Mouse (Mus musculus) mouse embryonic stem cell (cell line): ENCODE measurements around the gene Usp36.

Source experiments
- in situ Hi-C, 2 experiments: fragments of 300-500 bp; cut with MboI; formaldehyde crosslinking; loops; 1 replicate in 1 of 2; 3 replicates in 1 of 2; pipeline ENCODE4 v1.14.3; 2019 to 2020; ENCODE audit warnings: low sequenced_read_pairs in 2 of 2, low pct_unique_long_range_greater_than_20kb in 1 of 2, mixed read lengths in 1 of 2; ENCODE audit not compliant: unreplicated experiment in 1 of 2

The Usp36 gene

DNA sequence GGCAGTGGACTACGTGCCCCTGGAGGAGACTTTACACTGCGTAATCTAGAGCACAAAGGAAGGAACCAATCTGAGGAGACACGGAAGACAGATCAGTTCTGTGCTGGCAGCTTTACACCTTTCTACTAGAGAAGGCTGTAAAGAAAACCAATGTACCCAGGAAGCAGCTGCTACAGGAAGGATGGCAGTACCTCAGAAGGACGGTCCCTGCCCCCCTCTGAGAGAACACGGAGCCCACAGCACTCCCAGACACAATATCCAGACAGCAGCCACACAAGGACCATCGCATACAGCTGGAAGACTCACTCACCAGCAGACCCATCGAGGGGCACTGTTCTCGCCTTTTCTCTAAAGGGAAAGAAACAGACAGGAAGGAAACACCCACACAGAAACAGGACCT lies 30.0 kb downstream of the Usp36 start:
- in situ Hi-C loops: no loop called here

DNA sequence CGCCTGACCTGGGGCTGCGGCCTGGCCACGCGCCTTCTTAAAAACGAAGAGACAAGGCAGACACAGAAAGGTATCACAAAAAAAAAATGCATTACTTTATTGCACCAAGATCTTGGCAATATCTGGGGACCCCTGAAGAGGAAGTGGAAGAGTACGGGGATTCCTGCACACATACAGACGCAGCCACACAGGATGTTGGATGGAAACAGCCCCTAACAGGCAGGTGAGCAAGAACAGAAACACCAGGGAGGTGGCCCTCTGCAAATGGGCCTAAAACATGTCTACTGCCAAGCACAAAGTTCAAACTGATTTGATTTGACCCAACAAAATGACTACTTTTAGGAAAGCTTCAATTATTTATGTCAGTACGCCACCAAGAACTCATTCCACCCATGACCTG lies 30.5 kb downstream of the Usp36 start:
- in situ Hi-C loops: no loop called here

DNA sequence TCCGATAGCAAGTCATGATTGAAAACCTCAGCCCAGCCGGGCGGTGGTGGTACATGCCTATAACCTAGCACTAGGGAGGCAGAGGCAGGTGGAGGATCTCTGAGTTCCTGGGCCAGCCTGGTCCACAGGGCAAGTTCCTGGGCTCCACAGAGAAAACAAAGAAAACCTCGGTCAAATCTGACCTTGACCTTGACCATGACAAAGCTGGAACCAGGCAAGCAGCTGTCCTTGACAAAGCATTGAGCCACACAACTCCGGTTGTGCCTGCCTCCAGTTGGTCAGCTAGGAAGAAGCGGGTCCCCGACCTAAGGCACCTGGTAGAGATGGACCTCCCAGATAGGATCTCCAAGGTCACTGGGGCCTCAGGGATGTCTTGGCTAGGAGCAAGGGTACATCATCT lies 33.7 kb downstream of the Usp36 start:
- in situ Hi-C loops: no loop called here

DNA sequence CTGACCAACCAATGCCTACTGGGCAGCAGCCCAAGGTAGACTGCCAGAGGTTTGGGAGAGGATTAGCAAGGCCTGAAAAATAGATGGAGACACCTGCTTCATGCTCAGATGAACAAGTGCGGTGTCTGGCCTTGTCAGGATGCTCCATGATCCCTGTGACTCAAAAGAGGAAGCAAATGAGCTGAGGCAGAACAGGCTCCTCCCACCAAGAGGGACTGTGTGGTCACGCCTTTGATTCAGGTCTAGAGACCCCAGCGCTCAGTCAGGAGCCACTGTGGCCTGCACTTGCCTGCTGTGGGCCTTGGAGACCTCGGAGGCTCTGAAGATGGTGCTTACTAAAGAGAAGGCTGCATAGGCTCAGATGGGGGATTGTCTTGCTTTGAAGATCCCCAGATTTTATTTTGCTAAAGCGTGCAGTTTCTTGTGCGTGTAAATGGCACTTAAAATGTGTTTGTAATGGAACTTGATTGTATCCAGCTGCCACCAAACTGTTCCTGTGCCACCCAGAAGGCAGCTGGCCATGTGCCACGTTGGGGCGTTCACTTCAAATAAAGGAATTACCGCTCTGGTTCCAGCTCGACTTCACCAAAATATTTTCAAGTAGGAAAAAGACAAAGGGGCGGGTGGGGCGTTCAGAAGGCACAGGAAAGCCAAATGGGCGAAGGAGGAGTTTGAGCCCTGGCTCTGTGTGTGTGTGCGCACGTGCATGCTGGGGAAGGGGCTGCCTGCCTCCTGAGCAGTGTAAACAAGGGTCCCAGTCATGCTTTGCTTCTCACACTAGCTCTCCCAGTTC lies 35.7 kb downstream of the Usp36 start:
- in situ Hi-C loops: no loop called here

DNA sequence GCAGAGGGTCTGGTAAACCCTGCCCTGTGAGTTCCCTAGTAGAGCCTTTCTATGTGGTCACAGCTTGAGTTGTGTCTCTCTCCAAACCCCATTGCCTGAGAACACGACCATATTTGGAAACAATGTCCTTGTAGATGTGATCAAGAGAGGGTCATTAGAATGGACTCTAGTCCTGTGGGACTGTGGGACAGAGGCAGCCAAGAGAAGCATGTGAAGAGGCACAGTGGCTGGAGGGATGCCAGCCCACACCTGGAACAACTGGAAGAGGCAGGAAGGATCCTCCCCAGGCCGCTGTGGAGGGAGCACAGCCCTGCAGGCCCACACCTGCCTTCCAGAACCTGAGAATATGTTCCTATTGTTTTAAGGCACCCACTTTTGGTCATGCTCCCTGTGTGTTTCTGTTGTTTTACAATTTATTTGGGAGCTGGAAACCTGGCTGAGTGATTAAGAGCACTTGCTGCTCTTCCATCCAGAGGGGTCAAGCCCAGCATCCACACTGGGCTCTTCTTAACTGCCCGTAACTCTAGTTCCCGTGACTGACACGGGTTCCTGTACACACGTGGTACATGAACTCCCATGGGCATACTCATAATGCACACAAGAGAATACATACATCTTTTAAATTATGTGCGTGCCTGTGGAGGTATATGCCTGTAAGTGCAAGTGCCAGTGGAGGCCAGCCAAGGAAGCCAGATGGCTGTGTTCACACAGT lies 36.4 kb downstream of the Usp36 start:
- in situ Hi-C loops: no loop called here

DNA sequence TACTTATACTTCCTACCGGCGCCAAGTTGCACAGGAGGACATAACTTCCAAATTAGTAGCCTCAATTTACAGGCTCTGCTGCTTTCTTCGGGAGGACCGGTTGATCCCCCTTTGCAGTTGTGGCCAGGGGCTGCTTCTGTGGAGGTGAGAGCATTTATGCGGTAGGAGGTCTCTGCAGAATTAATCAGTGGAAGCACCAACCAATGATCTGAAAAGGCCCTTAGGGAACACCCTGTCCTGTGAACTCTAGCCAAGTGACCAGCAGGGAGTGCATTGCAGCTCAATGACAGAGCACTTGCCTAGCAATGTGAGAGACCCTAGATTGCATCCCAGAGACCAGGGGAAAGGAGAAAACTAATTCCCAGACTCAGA lies 41.0 kb downstream of the Usp36 start:
- in situ Hi-C loops: no loop called here

DNA sequence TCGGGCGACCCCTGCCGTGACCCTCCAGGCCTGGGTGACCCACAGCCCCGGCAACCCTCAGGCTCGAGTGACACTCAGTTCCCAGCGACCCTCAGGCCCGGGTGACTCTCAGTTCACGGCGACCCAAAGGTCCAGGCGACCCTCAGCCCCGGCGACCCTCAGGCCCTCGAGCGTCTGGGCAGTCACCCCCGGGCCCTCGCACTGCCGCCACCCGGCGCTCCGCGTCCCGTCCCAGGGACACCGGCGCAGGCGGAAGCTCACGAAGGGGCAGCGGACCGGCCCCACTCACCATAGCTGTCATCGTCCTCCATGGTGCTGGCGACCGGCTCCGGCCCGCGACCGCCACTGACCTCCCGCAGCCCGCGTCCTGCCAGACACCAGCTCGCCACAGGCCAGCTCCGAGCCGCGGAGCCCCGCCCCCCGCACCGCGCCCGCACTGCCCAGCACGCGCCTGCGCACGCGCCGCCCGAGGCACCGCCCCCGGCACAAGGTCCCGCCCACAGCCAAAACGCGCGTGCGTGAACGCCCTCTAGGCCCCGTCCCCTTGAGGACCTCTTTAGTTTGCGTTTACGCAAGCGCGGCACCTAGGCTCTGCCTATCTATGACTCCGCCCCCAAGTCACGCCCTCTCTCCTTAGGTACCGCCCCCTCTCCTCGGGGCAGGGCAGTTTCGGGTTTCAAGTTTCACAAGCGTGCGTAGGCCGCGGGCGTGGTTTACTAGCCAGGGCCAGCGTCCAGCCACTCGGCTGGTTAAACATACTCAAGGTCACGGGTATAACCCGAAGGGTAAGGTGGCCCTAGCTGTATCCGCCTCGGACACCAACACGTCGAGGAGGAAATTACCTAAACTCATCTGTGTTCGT lies 41.7 kb downstream of the Usp36 start, which contains the start of gene Cyth1:
Gene Cyth1 (minus strand): TSS at position 443 of the 862 bp plus-strand sequence.
- in situ Hi-C loops: no loop called here

DNA sequence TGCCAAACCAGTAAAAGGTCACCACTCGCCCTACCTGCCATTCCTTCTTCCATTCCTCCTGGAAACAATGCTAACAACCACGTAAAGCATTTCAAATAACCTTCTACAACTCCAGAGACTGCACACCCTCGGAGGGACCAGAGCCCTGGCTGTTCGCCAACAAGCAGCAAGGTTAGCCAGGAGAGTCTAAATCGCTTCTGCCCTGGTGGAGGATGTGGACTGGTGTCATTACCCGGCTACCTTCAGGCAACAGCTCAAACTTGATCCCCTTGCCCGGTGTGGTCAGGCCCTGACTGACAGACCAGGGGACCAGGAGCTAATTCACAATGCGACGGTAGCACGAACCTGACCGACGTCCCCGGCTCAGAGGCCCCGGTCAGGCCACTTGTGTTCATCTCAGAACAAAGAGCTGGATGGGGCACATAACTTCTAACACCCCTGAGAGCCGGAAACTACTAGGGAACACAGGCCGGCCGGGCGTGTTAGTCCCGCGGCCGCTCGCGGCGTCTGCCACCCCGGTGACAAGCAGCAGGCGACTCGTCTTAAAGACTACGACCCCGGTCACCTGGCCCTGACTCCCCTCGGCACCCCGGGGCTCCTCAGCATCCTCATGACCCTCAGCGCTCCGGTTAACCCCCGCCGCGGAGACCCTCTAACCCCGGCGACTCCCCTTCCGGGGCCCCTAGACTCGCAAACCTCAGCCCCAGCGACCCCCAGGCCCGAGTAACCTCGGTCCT lies 42.5 kb downstream of the Usp36 start:
- in situ Hi-C loops: no loop called here

DNA sequence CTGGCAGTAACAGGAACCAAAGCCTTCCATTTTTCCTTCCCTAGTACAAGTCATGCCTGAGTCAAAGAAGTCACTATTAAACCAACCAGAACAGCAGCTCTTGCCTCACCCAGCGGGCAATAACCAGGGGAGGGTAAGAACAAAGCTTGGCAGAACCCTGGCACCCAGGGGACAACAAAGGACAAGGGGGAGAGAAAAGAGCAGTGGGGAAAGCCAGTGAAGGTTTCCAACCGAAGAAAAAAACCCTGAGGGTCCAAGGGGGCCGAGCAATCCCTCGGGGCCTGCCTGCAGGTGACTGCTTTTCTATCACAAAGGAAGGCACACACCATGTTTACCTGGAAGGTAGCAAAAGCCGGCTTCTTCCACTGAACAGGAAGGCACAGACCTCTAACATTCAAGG lies 43.3 kb downstream of the Usp36 start:
- in situ Hi-C loops: no loop called here

DNA sequence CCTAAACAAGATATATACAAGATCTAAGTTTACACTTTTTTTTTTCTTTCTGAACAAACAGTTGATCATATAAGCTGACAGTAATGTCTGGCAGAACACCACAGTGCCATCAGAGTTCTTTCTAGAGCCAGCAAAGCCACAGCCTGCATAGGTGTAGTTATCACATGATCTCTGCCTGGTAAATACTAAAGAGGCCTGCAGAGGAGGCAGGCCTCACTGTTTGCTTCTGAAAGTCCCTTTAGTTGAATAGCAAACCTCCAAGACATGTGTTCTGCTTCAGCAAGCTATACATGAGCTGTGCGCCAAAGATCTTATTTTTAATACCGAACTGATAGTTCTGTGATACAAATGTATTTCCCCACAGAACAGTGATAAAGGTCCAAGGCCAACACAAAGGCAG lies 44.9 kb downstream of the Usp36 start:
- in situ Hi-C loops: no loop called here

DNA sequence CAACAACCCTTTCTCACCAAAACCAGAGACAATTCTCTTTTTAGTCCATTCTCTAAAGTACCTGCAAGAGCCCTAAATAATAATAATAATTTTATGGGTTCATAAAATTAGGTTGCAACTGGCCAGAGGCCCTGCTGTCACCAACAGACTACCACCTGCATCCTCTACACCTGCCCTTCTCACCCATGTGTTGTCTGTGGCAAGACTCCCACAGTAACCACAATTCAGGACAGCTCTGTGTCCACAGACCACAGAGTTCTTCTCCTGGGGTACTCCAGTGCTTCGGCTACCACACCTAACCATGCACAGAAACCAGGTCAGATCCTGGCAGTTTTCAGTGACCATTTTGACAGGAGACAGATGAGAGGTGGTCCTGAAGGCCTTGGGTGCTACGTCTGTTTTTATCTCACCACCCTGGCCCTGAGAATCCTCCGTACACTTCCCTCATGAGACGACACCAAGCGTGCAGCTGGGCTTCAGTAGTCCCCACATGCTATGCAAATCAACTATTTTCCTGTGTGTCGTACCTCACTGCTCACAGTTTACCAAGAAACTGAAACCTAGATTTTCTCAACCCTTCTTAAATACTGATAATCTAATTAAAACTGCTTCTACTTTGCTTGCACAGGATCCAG lies 46.3 kb downstream of the Usp36 start:
- in situ Hi-C loops: no loop called here

DNA sequence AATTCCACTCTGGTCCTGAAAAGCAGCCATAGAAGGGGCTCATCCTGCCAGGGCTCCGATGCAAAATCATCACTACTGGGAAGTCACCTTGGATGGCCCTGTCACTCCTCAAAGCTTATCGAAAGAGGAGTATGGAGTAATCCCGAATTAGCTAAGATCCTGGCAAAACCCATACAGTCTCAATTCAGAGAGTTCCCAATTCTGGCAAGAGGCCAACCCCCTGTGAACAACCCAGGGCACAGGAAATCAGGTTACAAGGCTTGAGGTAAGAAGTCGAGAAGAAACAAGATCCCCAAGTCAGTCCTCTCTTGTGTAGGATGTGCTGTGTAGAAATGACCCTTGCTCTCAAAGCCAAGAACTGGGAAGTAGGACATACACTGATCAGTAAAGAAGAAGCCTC lies 47.5 kb downstream of the Usp36 start:
- in situ Hi-C loops: no loop called here

DNA sequence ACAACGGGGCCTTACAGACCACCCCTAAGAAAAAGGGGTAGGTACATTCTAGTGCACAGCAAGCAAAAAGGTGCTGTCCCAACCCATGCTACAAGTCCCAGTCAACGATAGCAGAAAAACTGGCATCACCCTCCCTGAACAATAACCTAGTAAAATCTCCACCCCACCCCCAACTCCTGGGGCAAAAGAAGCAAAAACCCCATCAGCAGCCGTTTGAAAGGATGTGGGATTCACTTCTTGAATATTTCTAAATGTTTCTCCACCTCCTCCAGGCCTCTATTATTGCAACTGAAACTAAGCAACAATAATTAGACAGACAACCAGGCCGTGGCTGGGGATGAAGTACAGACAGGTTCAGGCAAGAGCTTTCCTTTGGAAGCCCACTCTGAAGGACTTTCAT lies 49.7 kb downstream of the Usp36 start:
- in situ Hi-C loops: no loop called here

DNA sequence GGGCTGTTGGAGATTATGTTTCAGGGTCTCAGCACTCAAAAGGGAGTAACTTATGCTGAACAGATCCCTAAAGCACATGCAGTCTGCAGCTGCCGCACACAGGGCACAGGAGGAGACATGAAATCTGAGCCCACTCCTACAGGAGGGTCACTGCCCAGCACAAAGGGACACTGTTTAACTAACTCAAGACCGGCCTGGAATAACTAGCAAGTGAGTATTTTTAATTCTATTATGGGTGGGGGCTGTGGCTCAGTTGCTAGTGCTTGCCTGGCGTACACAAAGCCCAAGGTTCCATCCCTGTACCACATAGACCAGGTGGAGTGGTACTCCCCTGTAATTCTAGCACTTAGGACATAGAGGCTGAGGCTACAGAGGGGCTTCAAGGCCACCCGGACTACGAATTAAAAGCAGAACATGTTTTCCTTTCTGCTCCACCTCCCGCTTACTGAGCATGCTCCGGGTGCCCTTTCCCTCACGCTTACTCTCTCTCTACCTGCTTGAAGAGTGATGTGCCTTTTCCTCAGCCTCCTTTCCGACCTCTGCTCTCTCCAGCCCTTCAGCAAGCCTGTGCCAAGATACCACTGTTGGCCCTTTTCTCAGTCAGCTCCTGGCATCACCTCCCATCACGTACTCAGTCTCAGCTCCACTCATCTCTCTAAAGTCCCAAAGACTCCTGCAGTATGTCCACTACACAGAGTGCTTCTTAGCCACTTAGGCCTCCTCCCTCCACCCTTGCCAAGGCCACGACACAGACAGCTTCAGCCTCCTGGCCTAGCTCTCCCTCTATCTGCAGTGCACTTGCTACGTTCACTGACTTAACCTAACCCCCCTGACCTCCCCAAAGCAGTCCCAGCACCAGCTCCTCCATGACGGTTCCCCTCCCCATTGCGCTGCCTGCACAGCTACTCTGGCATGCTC lies 50.5 kb downstream of the Usp36 start:
- in situ Hi-C loops: no loop called here

DNA sequence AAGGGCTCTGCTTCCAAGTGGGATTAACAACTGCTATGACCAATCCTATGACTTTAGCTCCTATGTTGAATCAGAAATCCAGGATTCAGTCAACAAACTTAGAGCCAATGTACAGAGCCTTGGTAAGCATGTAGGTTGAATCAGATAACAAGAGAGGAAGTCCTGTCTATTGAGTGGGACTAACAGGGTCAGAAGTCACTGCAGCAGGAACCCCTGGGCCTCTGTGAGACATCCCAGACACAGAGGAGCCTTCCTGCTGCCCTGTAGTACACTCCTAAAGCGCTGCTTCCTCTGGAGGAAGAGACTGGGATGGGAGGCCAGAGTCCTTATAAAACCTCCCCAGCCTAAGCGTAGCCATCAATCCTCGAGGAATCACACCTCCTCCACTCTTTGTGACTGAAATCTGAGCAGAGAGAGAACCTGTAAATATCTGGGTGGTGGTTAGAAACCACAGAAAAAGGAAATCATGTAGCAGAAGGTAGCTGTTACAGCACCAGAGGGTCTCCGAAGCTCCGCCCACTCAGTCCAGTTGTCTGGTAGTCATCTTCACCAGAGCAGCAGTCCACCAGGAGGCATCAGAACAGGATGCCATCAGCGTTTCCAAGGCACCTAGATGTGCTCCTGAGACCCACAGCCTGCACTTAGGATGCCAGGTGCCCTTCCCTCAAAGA lies 53.4 kb downstream of the Usp36 start:
- in situ Hi-C loops: no loop called here

DNA sequence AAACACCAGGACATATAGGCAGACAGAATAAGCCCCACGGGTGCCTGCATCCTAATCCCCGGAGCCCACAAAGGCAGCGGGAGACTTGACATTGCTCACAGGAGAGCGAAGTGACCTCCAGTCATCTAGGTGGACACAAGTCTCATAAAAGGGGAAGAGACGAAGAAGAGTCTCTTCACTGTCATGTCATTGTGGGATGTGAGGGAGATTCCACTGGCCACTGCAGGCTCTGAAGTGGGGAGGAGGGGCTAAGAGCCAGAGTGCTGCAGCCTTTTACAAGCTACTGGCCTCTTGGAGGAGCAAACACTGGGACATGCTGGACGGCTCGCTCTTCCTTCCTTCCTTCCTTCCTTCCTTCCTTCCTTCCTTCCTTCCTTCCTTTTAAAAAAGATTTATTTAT lies 55.1 kb downstream of the Usp36 start:
- in situ Hi-C loops: no loop called here

DNA sequence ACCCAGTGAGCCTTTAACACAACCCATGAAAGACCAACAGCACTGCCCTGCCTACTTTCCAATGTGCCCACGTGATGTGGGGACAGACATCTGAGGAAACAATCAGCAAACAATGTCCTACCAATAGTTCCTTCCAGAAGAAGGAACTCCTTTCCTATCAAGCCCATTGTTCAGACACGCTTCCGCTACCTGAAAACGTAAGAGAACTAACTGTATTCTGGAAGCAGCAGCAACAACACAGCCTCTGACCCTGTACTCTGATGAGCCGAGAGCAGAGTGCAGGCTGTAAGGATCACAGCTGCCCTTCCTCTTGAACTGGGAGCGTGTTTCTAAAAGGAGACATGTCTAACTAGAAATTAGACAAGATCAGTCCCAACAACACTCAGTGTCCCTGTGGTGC lies 55.5 kb downstream of the Usp36 start:
- in situ Hi-C loops: no loop called here
